Mouse (Mus musculus): Measurements from ENCODE around the gene Pacrg. TPM values are rescaled to one million over a fixed set of nuclear protein-coding genes. Genes with fewer than 3 reads are reported as not detected.

The Pacrg gene
- polyA plus RNA-seq, 1 experiment from 2014 or later, result 4.8 TPM

- H3K4me3 ChIP-seq, result no peak overlapping the region
- peaks cover 5% of the 10 kb centered on the region; the same call in 1 of the 2 replicates for H3K4me1 ChIP-seq
- no peak overlapping the region for H3K27ac ChIP-seq (replicated peaks)
- H3K9ac ChIP-seq (replicated peaks), result no peak overlapping the region
- no peaks in the 10 kb centered on the region for H3K36me3 ChIP-seq
- ATAC-seq (ENCODE audit: low FRiP score, low read depth), result no peak
- H3K27me3 ChIP-seq, result 0 out of 2 replicates have a peak, but pooled peaks cover 6% of the 10 kb centered on the region
- H3K9me3 ChIP-seq, result no peaks in the 10 kb centered on the region
- H3K4me2 ChIP-seq (replicated peaks), result no peak overlapping the region
- WGBS, result 81% methylated on average over 6 of the region's 6 CpGs
Measured at GRCm38 (mm10) chr17:10734733-10735132, 105.4 kb downstream of the Pacrg start.

- Histone ChIP-seq H3K9me3 (no peaks in the 10 kb centered on the region), H3K27ac (replicated peaks) (no peak overlapping the region), H3K9ac (replicated peaks) (no peak overlapping the region), H3K27me3 (0 out of 2 replicates have a peak, but pooled peaks cover 6% of the 10 kb centered on the region), H3K4me2 (replicated peaks) (no peak overlapping the region), H3K4me1 (peaks cover 5% of the 10 kb centered on the region; the same call in 1 of the 2 replicates), H3K4me3 (no peak overlapping the region), H3K36me3 (no peaks in the 10 kb centered on the region)
- 36% methylated on average over 4 of the region's 4 CpGs for WGBS
- no peak for ATAC-seq (ENCODE audit: low FRiP score, low read depth)
Measured at GRCm38 (mm10) chr17:10732303-10733048, 107.6 kb downstream of the Pacrg start.

DNA sequence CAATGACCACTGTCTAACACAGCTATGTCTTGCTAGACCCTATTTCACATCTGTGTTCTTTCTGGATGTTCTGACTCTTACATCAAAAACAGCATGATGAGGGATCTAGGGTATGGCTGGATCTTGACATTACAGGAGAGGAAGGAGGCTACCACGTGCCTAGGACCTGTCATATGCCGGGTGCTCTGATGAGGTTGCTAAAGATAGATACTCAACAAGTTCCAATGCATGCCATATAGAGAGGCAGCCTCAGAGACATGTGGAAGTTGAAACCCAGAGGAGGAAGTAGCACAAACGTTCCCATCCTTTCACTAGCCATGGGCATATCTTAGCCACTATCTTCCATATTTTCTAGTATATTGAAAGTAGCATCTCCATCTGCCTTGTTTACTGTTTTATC, 115.3 kb downstream of the Pacrg start:
- no peak for ATAC-seq (ENCODE audit: low FRiP score, low read depth)
- Histone ChIP-seq H3K4me2 (replicated peaks) (no peak overlapping the region), H3K27me3 (no peaks in the 10 kb centered on the region), H3K9me3 (no peaks in the 10 kb centered on the region), H3K9ac (replicated peaks) (no peak overlapping the region), H3K27ac (replicated peaks) (no peak overlapping the region), H3K4me1 (no peaks in the 10 kb centered on the region), H3K36me3 (no peaks in the 10 kb centered on the region), H3K4me3 (no peak overlapping the region)
- WGBS, result 96% methylated on average over 3 of the region's 3 CpGs

DNA sequence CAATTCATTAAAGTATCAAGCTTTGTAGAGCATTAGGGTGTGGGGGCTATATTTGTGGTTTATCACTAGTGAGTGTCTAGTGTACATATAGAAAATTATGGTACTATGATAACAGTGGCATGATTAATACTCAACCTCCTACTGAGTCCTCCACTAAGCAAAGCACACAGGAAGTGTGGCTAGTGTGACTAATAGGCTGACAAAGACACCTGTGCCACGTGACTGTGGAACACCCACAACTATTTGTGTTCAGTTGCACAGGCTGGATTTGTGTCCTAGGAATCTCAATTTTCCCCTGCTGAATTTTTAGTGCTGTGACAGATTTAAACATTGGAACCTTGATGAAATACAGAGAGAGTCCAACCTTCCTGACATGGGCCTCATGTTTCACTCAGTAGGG, 118.5 kb downstream of the Pacrg start:
- 68% methylated on average over 1 of the region's 1 CpGs for WGBS
- H3K9me3 ChIP-seq, result no peaks in the 10 kb centered on the region
- ATAC-seq (ENCODE audit: low FRiP score, low read depth), result no peak

GRCm38 (mm10) chr17:10717148-10717547, 123.0 kb downstream of the Pacrg start:
- WGBS, result 92% methylated on average over 1 of the region's 1 CpGs
- no peaks in the 10 kb centered on the region for H3K4me1 ChIP-seq
- no peak overlapping the region for H3K9ac ChIP-seq (replicated peaks)
- H3K36me3 ChIP-seq, result no peaks in the 10 kb centered on the region
- no peaks in the 10 kb centered on the region for H3K27me3 ChIP-seq
- H3K27ac ChIP-seq (replicated peaks), result no peak overlapping the region
- H3K4me3 ChIP-seq, result no peak overlapping the region
- no peak overlapping the region for H3K4me2 ChIP-seq (replicated peaks)
- no peak for ATAC-seq (ENCODE audit: low FRiP score, low read depth)
- H3K9me3 ChIP-seq, result no peaks in the 10 kb centered on the region

More for the DNA sequence above, 118.5 kb downstream of the Pacrg start:
- no peaks in the 10 kb centered on the region for H3K4me1 ChIP-seq
- no peaks in the 10 kb centered on the region for H3K27me3 ChIP-seq
- no peak overlapping the region for H3K9ac ChIP-seq (replicated peaks)
- H3K27ac ChIP-seq (replicated peaks), result no peak overlapping the region
- H3K4me3 ChIP-seq, result no peak overlapping the region
- no peaks in the 10 kb centered on the region for H3K36me3 ChIP-seq
- no peak overlapping the region for H3K4me2 ChIP-seq (replicated peaks)

DNA sequence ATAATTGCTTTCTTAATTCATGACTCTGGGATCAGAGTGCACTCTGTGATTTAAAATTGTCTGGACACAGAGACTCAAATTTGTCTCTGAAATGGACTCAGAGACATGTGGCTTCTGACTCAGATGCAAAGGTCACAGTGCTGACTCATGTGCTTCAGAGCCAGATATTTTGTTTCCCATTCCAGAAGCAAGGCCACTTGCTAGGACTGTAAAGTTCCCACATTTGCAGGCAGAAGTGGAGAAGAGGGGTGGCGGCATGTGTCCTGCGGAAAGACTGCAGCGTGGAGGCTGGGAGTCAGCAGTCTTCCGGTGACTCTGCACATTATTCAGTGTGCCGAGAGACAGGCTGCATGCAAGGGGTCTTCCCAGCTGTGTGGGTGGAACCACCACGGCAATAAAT, 137.3 kb downstream of the Pacrg start:
- no peaks in the 10 kb centered on the region for H3K4me1 ChIP-seq
- no peak overlapping the region for H3K9ac ChIP-seq (replicated peaks)
- H3K36me3 ChIP-seq, result no peaks in the 10 kb centered on the region
- H3K4me3 ChIP-seq, result no peak overlapping the region
- no peaks in the 10 kb centered on the region for H3K27me3 ChIP-seq
- no peak overlapping the region for H3K27ac ChIP-seq (replicated peaks)
- ATAC-seq (ENCODE audit: low FRiP score, low read depth), result no peak
- H3K4me2 ChIP-seq (replicated peaks), result no peak overlapping the region
- H3K9me3 ChIP-seq, result no peaks in the 10 kb centered on the region
- 79% methylated on average over 6 of the region's 6 CpGs for WGBS

DNA sequence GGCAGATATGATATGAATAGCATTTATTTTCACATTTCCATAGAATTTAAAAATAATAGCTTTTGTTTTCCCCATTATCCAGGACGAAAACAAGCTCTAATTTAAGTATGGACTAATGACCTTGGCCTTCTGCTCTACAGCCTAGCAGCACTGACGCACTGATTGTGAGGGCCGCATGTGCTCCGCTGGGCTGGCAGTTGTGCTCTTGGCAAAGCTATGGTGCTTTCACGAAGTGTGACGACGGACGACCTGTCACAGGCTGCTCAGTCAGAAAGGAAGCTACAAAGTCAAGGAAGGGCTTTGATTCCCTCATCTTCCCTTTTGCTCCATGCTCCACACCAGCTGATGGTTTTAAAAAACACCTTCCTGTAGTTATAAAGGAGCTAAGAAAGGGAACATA, 142.1 kb downstream of the Pacrg start:
- no peaks in the 10 kb centered on the region for H3K9me3 ChIP-seq
- WGBS, result 90% methylated on average over 8 of the region's 8 CpGs
- H3K36me3 ChIP-seq, result no peaks in the 10 kb centered on the region
- H3K4me2 ChIP-seq (replicated peaks), result no peak overlapping the region
- H3K4me3 ChIP-seq, result no peak overlapping the region
- H3K4me1 ChIP-seq, result no peaks in the 10 kb centered on the region
- no peak overlapping the region for H3K27ac ChIP-seq (replicated peaks)
- ATAC-seq (ENCODE audit: low FRiP score, low read depth), result no peak
- H3K27me3 ChIP-seq, result no peaks in the 10 kb centered on the region
- H3K9ac ChIP-seq (replicated peaks), result no peak overlapping the region

DNA sequence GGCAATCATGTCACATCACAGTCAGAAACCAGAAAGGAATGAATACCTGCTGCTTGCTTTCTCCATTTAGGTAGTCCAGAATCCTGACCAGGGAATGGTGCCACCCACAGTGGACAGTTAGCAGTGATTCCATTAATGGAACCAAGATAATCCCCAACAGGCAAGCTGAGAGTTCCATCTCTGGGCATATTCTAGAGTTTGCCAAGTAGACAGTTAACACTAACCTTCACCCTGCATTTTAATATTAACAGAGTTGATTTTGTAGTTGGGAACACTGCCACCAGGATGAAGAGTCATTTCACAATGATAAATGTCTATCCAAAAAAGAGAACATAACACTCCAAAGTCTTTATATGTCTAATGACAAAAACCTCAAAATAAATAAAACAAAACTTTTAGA, 144.7 kb downstream of the Pacrg start:
- no peak overlapping the region for H3K27ac ChIP-seq (replicated peaks)
- H3K4me1 ChIP-seq, result no peaks in the 10 kb centered on the region
- no peak overlapping the region for H3K4me2 ChIP-seq (replicated peaks)
- H3K36me3 ChIP-seq, result no peaks in the 10 kb centered on the region
- ATAC-seq (ENCODE audit: low FRiP score, low read depth), result no peak
- H3K9ac ChIP-seq (replicated peaks), result no peak overlapping the region
- no peaks in the 10 kb centered on the region for H3K27me3 ChIP-seq
- H3K9me3 ChIP-seq, result no peaks in the 10 kb centered on the region
- H3K4me3 ChIP-seq, result no peak overlapping the region

DNA sequence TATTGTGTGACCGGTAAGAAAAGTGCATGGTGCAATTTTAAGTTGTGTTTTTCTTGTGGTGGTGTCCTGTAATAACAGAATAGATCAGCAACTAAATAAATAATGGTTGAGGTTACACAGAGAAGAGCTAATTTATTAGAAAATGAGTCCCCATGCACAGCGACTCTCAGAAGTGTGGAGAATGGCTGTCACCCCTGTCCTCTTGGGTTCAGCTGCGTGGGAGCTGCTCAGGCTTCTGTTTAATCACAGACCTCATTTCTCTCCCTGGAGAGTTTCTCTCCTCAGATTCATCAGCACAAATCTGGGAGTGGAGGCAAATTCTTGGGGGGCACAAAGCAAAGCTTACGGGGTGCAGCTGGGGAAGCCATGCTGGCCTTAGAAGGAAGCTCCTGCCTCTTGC, 163.0 kb downstream of the Pacrg start:
- WGBS, result 80% methylated on average over 4 of the region's 4 CpGs
- no peaks in the 10 kb centered on the region for H3K9me3 ChIP-seq
- H3K27ac ChIP-seq (replicated peaks), result no peak overlapping the region
- H3K36me3 ChIP-seq, result no peaks in the 10 kb centered on the region
- H3K4me3 ChIP-seq, result no peak overlapping the region
- no peak for ATAC-seq (ENCODE audit: low FRiP score, low read depth)
- H3K4me1 ChIP-seq, result no peaks in the 10 kb centered on the region
- no peak overlapping the region for H3K9ac ChIP-seq (replicated peaks)
- no peak overlapping the region for H3K4me2 ChIP-seq (replicated peaks)
- no peaks in the 10 kb centered on the region for H3K27me3 ChIP-seq

- WGBS, result 77% methylated on average over 5 of the region's 5 CpGs
- Histone ChIP-seq H3K4me1 (no peaks in the 10 kb centered on the region), H3K27me3 (no peaks in the 10 kb centered on the region), H3K9ac (replicated peaks) (no peak overlapping the region), H3K27ac (replicated peaks) (no peak overlapping the region), H3K4me3 (no peak overlapping the region), H3K36me3 (no peaks in the 10 kb centered on the region), H3K9me3 (no peaks in the 10 kb centered on the region), H3K4me2 (replicated peaks) (no peak overlapping the region)
- ATAC-seq (ENCODE audit: low FRiP score, low read depth), result no peak
Measured at GRCm38 (mm10) chr17:10675536-10675935, 164.6 kb downstream of the Pacrg start.

GRCm38 (mm10) chr17:10675048-10675447, 165.1 kb downstream of the Pacrg start:
- WGBS, result 66% methylated on average over 3 of the region's 3 CpGs
- ATAC-seq (ENCODE audit: low FRiP score, low read depth), result no peak

GRCm38 (mm10) chr17:10661294-10661693, 178.8 kb downstream of the Pacrg start:
- Histone ChIP-seq H3K4me2 (replicated peaks) (no peak overlapping the region), H3K9me3 (no peaks in the 10 kb centered on the region), H3K36me3 (no peaks in the 10 kb centered on the region), H3K9ac (replicated peaks) (no peak overlapping the region), H3K4me1 (no peaks in the 10 kb centered on the region), H3K4me3 (no peak overlapping the region), H3K27ac (replicated peaks) (no peak overlapping the region), H3K27me3 (no peaks in the 10 kb centered on the region)
- no peak for ATAC-seq (ENCODE audit: low FRiP score, low read depth)
- WGBS, result 90% methylated on average over 4 of the region's 4 CpGs

More at GRCm38 (mm10) chr17:10675048-10675447, 165.1 kb downstream of the Pacrg start:
- Histone ChIP-seq H3K9ac (replicated peaks) (no peak overlapping the region), H3K9me3 (no peaks in the 10 kb centered on the region), H3K36me3 (no peaks in the 10 kb centered on the region), H3K4me2 (replicated peaks) (no peak overlapping the region), H3K27me3 (no peaks in the 10 kb centered on the region), H3K27ac (replicated peaks) (no peak overlapping the region), H3K4me3 (no peak overlapping the region), H3K4me1 (no peaks in the 10 kb centered on the region)

DNA sequence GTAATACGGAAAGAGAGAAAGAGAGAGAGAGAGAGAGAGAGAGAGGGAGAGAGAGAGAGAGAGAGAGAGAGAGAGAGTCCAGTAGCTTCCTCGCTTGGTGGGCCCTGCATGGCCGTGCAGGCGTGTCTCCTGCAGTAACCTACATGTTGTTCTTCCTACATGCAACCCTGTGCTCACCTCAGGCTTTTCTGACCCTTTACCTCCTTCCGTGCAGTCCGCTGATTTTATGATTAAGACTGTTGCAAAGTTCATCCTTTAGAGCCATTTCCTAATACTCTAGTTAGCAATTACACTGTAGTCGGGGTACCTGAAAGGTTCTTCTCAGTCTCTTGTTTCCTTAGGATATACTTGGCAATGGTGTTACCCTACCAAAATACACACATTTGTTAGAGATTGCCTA, 196.5 kb downstream of the Pacrg start:
- Histone ChIP-seq H3K4me2 (replicated peaks) (no peak overlapping the region), H3K27me3 (no peaks in the 10 kb centered on the region), H3K4me3 (no peak overlapping the region), H3K36me3 (no peaks in the 10 kb centered on the region), H3K27ac (replicated peaks) (no peak overlapping the region), H3K9me3 (no peaks in the 10 kb centered on the region), H3K9ac (replicated peaks) (no peak overlapping the region), H3K4me1 (no peaks in the 10 kb centered on the region)
- ATAC-seq (ENCODE audit: low FRiP score, low read depth), result no peak
- WGBS, result 91% methylated on average over 7 of the region's 7 CpGs

Data from midbrain, embryonic 12.5 days (tissue).